ENCODE assay signal across 36 mouse cellular contexts in the genomic region with DNA sequence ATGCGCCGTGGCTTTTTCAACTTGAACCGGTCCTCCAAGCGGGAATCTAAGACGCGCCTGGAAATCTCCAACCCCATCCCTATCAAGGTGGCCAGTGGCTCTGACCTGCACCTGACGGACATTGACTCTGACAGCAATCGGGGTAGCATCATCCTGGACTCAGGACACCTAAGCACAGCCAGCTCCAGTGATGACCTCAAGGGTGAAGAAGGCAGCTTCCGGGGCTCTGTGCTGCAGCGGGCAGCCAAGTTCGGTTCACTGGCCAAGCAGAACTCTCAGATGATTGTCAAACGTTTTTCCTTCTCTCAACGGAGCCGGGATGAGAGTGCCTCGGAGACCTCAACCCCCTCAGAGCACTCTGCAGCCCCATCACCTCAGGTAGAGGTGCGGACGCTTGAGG. TPM values are rescaled to one million over a fixed set of nuclear protein-coding genes. Genes with fewer than 3 reads are reported as not detected.
"Had no signal": no experiment of that assay in that cellular context is flagged by ENCODE, and none has a peak within 500 bp of the region (broad histone marks: within the 10 kb centered on the region; RNA-seq: fewer than 3 reads in every experiment).

No protein-coding gene starts in this region.

- DNase-seq: gastrocnemius, adult 2 months; gastrocnemius, postnatal 10 days; gastrocnemius, postnatal 25 days; heart, postnatal 10 days; heart, postnatal 4 days; kidney, adult 18-20 months; kidney, adult 9 months; kidney, postnatal 4 days; liver; liver, embryonic 13.5 days had no signal

- H3K27me3 ChIP-seq: heart, embryonic 12.5 days; hindbrain, embryonic 12.5 days; intestine, embryonic 15.5 days; kidney, embryonic 15.5 days; limb, embryonic 12.5 days; liver, embryonic 13.5 days; liver, embryonic 15.5 days had no signal

- H3K27ac ChIP-seq: gastrocnemius, adult 2 months; hindbrain, embryonic 10.5 days; hindbrain, embryonic 12.5 days; hindbrain, embryonic 14.5 days; intestine, embryonic 15.5 days; kidney, embryonic 15.5 days; kidney, postnatal 0 days; layer of hippocampus, adult 2 months; left cerebral cortex, adult 2 months; limb, embryonic 10.5 days; limb, embryonic 12.5 days; liver, embryonic 13.5 days; liver, embryonic 15.5 days had no signal

- H3K4me3 ChIP-seq: gastrocnemius, adult 2 months; heart, embryonic 12.5 days; hindbrain, embryonic 10.5 days; hindbrain, embryonic 12.5 days; intestine, embryonic 15.5 days; kidney, embryonic 15.5 days; layer of hippocampus, adult 2 months; left cerebral cortex, adult 2 months; limb, embryonic 10.5 days; limb, embryonic 12.5 days; liver, embryonic 13.5 days; liver, embryonic 15.5 days had no signal

- H3K4me1 ChIP-seq: intestine, embryonic 15.5 days had no signal

- H3K9ac ChIP-seq: heart, embryonic 12.5 days; hindbrain, embryonic 12.5 days; hindbrain, embryonic 14.5 days; intestine, embryonic 15.5 days; kidney, embryonic 15.5 days; limb, embryonic 12.5 days; liver, embryonic 13.5 days; liver, embryonic 15.5 days had no signal

- H3K9me3 ChIP-seq: heart, embryonic 12.5 days; hindbrain, embryonic 10.5 days; hindbrain, embryonic 12.5 days; intestine, embryonic 15.5 days; kidney, embryonic 15.5 days; limb, embryonic 10.5 days; limb, embryonic 12.5 days; liver, embryonic 13.5 days; liver, embryonic 15.5 days had no signal

RNA-seq across cellular contexts. Expression of a gene that starts 10.1 kb away (rescaled TPM):
- total RNA-seq: gastrocnemius, adult 2 months; gastrocnemius, postnatal 10 days; gastrocnemius, postnatal 25 days; gastrocnemius, postnatal 4 days; granulocyte monocyte progenitor cell, adult 5-6 weeks; heart, adult 8-10 months; heart, postnatal 10 days; heart, postnatal 25 days; heart, postnatal 4 days; layer of hippocampus, adult 2 months; layer of hippocampus, postnatal 10 days; layer of hippocampus, postnatal 25 days; left cerebral cortex, adult 2 months; left cerebral cortex, postnatal 14 days; left cerebral cortex, postnatal 36 days had no signal
- polyA plus RNA-seq: frontal cortex, adult 2 months had no signal

RNA-seq across cellular contexts. Expression of a gene that starts 52.4 kb away (rescaled TPM):
- total RNA-seq: gastrocnemius, adult 2 months; gastrocnemius, postnatal 10 days; gastrocnemius, postnatal 25 days; gastrocnemius, postnatal 4 days; granulocyte monocyte progenitor cell, adult 5-6 weeks; heart, adult 8-10 months; heart, postnatal 10 days; heart, postnatal 25 days; heart, postnatal 4 days; layer of hippocampus, adult 2 months; layer of hippocampus, postnatal 25 days; left cerebral cortex, adult 2 months; left cerebral cortex, postnatal 14 days; left cerebral cortex, postnatal 36 days had no signal
- polyA plus RNA-seq: heart, embryonic 12.5 days; heart, embryonic 14.5 days; heart, embryonic 16.5 days; intestine, embryonic 15.5 days; intestine, postnatal 0 days; kidney, embryonic 15.5 days; kidney, postnatal 0 days; limb, embryonic 10.5 days; limb, embryonic 12.5 days; limb, embryonic 14.5 days; liver, embryonic 11.5 days; liver, embryonic 13.5 days; liver, embryonic 15.5 days had no signal
